Mouse (Mus musculus) G1E-ER4 (cell line): ENCODE measurements around the gene Dlec1. TPM values are rescaled to one million over a fixed set of nuclear protein-coding genes. Genes with fewer than 3 reads are reported as not detected.

Source experiments
- GATA1 ChIP-seq: IDR thresholded peaks from one replicate; pipeline ENCODE4 v1.8.0; 2012; ENCODE audit warnings: low read length, inconsistent platforms
- polyA plus RNA-seq: library from polyadenylated mRNA; stranded (reverse); fragments of >175 nt; gene quantifications from 2 replicates; pipeline ENCODE4 v1.2.3, GENCODE M21; 2012

Dlec1 gene
- polyA plus RNA-seq: not detected in 2 replicates

- no peak for TF ChIP-seq GATA1
These were observed at the start of gene Dlec1 for GRCm38 (mm10) chr9:119101992-119102782. TSS of gene Dlec1 (plus strand) at chr9:119102478.

GRCm38 (mm10) chr9:119053964-119054576 is 48.2 kb upstream of the Dlec1 start:
- TF ChIP-seq GATA1: no peak

- TF ChIP-seq GATA1: no peak
These were observed 46.9 kb upstream of the Dlec1 start for GRCm38 (mm10) chr9:119055336-119055735.

GRCm38 (mm10) chr9:119058245-119058644 is 44.0 kb upstream of the Dlec1 start:
- TF ChIP-seq GATA1: no peak

GRCm38 (mm10) chr9:119060701-119061100 is 41.6 kb upstream of the Dlec1 start:
- TF ChIP-seq GATA1: no peak

GRCm38 (mm10) chr9:119063036-119063644 is 39.1 kb upstream of the Dlec1 start:
- no peak for TF ChIP-seq GATA1

- no peak for TF ChIP-seq GATA1
These were observed 38.0 kb upstream of the Dlec1 start for GRCm38 (mm10) chr9:119064296-119064695.

- TF ChIP-seq GATA1: no peak
These were observed 34.7 kb upstream of the Dlec1 start for GRCm38 (mm10) chr9:119067601-119068000.

- no peak for TF ChIP-seq GATA1
These were observed 34.0 kb upstream of the Dlec1 start for GRCm38 (mm10) chr9:119068266-119068665.

GRCm38 (mm10) chr9:119070173-119070825 is 32.0 kb upstream of the Dlec1 start:
- TF ChIP-seq GATA1: no peak

- TF ChIP-seq GATA1: no peak
These were observed 30.5 kb upstream of the Dlec1 start for GRCm38 (mm10) chr9:119071786-119072185.

GRCm38 (mm10) chr9:119073184-119073895 is 28.9 kb upstream of the Dlec1 start:
- TF ChIP-seq GATA1: no peak

GRCm38 (mm10) chr9:119075685-119076084 is 26.6 kb upstream of the Dlec1 start:
- TF ChIP-seq GATA1: no peak

GRCm38 (mm10) chr9:119080040-119080675 is 22.1 kb upstream of the Dlec1 start:
- no peak for TF ChIP-seq GATA1

GRCm38 (mm10) chr9:119082039-119082438 is 20.2 kb upstream of the Dlec1 start:
- TF ChIP-seq GATA1: no peak
